Mouse (Mus musculus) right cerebral cortex, postnatal 25 days (tissue): ENCODE data around the gene Atp5k.
A peak's percentile ranks its signal among the peaks of the same experiment; 100 is the strongest.

Experiments used
- DNase-seq: peaks from one replicate; pipeline ENCODE4 v3.0.0; 2022

Gene Atp5k

DNA sequence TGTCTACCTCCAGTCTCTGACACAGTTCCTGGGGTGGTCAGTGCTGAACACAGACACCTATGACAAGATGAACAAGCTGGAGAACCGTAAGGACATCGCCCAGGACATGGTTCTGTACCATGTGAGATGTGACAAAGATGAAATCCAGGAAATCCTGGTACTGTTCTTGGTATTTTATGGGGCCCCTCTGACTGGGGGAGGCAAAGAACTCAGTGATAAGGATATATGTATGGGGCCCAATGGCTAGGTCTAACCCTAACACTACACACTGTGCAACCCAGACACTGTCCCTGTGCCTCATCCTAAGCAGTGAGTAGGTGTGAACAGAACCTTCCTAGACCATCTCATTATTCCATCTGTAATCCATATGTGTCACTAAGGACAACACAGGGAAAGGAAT, 10.8 kb downstream of the Atp5k start:
- DNase-seq, result no peak

DNA sequence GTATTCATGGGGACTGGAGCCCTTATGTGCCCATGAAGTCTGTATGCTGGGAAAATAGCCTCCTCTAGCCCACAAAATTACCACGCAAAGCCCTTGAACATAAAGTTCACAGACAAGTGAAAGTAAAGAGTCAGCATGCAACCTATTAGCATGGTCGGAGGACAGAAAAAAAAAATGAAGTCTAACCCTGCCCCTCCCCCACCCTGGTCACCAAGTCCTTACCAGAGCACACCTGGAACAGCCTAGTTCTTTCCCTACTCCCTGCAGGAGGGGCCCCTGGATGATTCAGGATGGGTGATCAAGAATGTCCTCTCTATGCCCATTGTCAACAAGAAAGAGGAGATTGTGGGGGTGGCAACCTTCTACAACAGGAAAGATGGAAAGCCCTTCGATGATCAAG, 11.5 kb downstream of the Atp5k start:
- DNase-seq, result no peak

DNA sequence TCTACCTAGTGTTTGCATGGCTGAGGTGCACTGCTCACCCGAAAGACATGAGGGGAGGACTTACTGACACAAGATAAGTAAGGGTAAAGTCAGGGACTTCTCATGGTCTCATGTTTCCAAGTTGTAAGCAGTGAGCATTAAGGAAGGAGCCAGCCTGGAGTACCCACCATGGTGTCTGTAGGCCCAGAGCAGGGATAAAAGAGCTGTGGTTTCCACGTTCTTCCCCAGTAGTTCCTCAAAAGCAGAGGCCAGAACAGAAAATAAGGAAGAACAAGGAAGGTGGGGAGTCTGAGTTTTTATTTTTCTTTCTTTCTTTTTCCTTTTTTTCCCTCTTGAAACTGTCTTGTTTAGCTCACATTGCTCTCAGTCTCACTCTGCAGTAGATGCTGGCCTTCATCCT, 19.5 kb downstream of the Atp5k start:
- no peak for DNase-seq

DNA sequence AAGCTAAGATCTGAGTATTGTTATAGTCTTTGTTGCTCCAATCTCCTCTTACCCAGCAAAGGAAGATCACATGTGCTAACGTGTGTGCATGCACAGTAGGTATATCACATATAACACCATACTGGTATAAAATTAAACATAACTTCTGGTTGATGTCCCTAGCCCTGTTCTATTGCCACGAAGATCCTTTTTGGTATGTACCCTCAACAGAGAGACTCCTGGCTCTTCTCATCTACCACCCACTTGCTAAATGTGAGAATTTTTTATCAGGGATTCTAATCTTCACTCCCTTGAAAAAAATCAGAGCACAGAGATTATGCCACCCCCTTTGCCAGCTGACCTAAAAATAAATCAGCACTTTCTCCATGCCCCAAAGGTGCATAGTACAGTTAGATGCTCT, 27.3 kb downstream of the Atp5k start:
- DNase-seq, result no peak

DNA sequence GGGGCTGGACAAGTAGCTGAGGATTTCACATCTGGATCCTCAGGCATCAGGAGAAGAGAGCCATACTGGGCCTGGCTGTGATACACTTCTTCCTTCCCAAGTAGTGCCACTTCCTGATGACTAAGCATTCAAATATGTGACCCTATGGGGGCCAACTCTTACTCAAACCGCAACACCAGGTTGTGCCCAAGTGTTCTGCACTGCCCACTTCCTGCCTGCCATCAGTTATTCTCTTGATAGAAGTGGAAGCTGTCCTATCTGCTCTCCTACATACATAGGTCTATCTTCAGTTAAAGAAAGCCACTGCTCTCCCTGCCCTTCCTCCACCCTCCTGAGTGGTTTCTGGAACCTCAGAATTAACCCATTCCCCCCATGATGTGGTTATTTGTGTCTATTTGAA, 28.8 kb downstream of the Atp5k start:
- DNase-seq, result no peak

DNA sequence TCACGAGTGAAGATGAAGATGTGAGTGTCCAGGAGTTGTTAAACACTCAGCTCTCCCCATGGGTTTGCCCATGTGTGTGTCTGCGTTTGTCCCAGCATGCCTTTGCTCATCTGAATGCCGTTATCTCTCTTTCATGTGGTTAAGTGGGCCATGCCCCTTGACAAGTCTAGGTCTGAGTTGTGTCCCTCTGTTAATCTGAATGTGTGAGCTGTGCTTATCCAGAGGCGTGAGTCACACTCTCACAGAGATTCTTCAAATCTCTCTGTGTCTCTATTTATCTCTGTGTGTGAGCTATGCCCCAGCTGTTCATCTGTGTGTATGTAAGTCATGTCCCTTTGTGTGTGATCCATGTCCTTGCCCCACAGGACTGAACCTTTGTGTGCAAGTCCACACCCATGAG, 30.8 kb downstream of the Atp5k start:
- DNase-seq, result no peak

DNA sequence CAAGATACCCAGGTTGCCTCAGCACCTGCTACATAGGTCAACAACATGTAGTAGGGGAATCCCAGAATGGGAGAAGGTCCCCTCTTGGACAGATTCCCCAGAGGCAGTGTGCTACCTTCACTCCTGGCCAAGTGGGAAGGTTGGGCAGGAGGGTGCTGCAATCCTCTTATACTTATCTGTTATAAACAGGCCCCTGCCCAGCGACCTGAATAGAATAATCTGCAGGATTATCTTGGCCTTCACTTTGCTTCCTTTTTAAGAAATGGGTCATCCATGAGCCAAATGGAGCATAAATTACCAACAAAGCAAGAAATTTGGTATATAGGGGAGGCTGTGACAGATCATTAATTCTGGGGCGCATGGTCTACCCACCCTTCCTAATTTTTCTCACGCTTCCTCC, 44.5 kb downstream of the Atp5k start:
- no peak for DNase-seq

DNA sequence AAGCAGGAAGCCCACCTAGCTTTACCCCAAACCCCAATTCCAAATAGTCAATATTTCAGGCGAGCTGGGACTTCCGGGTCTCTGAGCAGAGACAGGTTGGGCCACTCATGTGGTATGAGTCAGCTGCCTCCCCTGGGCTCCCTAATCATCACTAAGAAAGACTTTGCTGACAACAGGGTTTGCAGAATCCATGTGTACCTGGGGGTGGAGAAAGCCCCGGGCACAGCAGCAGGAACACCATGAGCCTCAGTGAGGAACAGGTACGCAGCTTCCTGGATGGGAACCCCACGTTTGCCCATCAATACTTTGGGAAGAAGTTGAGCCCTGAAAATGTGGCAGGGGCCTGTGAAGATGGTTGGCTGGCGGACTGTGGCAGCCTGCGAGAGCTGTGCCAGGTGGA, 46.0 kb downstream of the Atp5k start, which contains the start of gene Pde6b:
TSS of gene Pde6b (plus strand) at position 191 of the 400 bp plus-strand sequence.
- DNase-seq, result no peak

DNA sequence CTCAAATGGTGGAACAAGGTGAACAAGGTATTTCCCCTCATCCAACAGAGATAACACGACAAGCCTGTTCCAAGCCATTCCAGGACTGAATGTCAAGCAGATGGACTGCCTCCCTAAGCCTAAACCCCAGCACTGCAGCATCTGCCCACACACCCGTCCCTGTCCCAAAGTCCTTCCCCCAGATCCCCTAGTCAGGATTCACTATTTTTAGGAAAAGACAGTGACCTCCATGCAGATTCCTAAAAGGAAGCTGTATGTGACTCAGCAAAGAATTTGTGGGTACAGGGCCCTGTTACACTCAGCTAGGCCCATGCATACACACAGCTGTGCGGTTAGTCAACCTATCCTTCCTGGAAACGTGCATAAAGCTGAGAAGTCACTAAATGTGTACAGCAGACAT, 47.8 kb downstream of the Atp5k start:
- no peak for DNase-seq

DNA sequence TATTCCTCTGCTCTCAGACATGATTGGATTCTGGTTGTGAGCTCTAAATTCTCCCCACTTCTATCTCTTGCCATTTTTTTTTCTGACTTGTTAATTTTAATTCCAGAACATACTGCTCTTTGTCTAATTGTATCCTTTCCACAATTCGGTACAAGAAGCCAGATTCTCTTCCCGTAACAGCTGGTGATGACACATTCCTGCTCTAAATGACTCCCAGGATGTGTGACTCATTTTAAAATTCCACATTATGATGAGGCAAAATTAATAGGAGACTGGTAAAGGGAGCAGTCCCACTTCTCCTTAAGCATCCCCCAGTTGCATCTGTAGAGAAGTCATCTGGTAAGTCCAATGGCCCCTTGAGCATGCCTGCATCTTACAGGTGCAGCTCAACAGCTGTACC, 48.6 kb downstream of the Atp5k start:
- peak; percentile 27 for DNase-seq
